Mouse (Mus musculus) CH12.LX (cell line): ENCODE measurements around the gene Tex21. TPM values are rescaled to one million over a fixed set of nuclear protein-coding genes. Genes with fewer than 3 reads are reported as not detected.

Experiments
- DNase-seq: peaks from one replicate; pipeline ENCODE4 v3.0.0-alpha.2; 2013; ENCODE audit errors: extremely low read depth
- H3K27ac ChIP-seq: 2 replicates; pipeline ENCODE4 v1.5.1; 2012; ENCODE audit warnings: low read depth, mild to moderate bottlenecking, control low read depth, moderate library complexity; ENCODE audit not compliant: insufficient read depth
- H3K27me3 ChIP-seq: replicated peaks from 2 replicates; pipeline ENCODE3; 2012; ENCODE audit warnings: inconsistent platforms
- H3K36me3 ChIP-seq, 2 experiments: replicated peaks in 1 of 2; 2 replicates each; pipeline versions ENCODE3 to v1.6.1; 2012; ENCODE audit warnings: inconsistent platforms in 1 of 2, low read length in 1 of 2, mild to moderate bottlenecking in 1 of 2, mixed read lengths in 1 of 2, moderate library complexity in 1 of 2; ENCODE audit not compliant: control insufficient read depth in 1 of 2, insufficient read depth in 1 of 2
- H3K4me1 ChIP-seq, 2 experiments: 2 replicates each; pipeline ENCODE4 v1.6.1; 2012; ENCODE audit warnings: inconsistent platforms in 1 of 2, moderate library complexity in 1 of 2; ENCODE audit not compliant: insufficient read depth in 2 of 2, control insufficient read depth in 1 of 2
- H3K4me2 ChIP-seq: 2 replicates; pipeline ENCODE4 v1.6.1; 2012; ENCODE audit warnings: low read depth, mild to moderate bottlenecking, control low read depth; ENCODE audit not compliant: poor library complexity, insufficient read depth, severe bottlenecking
- H3K4me3 ChIP-seq, 3 experiments: fragments of 150-350 bp in 1 of 3; sonication (generic) in 1 of 3; replicated peaks in 1 of 3; 2 replicates each; pipeline versions ENCODE3 to v1.5.1; 2011 to 2012; ENCODE audit warnings: low read depth in 2 of 3, low read length in 2 of 3, mild to moderate bottlenecking in 2 of 3, moderate library complexity in 2 of 3, control low read depth in 1 of 3, improper control_type of control experiment in 1 of 3, inconsistent platforms in 1 of 3, mixed read lengths in 1 of 3; ENCODE audit not compliant: poor library complexity in 1 of 3
- H3K79me2 ChIP-seq: replicated peaks from 2 replicates; pipeline ENCODE4 v1.6.1; 2012; ENCODE audit warnings: mild to moderate bottlenecking, moderate library complexity; ENCODE audit not compliant: control insufficient read depth, poor library complexity, insufficient read depth, severe bottlenecking; ENCODE audit errors: extremely low read depth
- H3K9ac ChIP-seq: 2 replicates; pipeline ENCODE4 v1.6.1; 2012; ENCODE audit warnings: low read depth, mild to moderate bottlenecking, control low read depth, moderate library complexity; ENCODE audit not compliant: insufficient read depth
- H3K9me3 ChIP-seq: replicated peaks from 2 replicates; pipeline ENCODE3; 2012; ENCODE audit warnings: low read length, inconsistent platforms, mixed read lengths
- BHLHE40 ChIP-seq: IDR thresholded peaks from 2 replicates; pipeline ENCODE4 v1.6.1; 2011; ENCODE audit warnings: mild to moderate bottlenecking, low read depth, low read length, improper control_type of control experiment
- CHD2 ChIP-seq: IDR thresholded peaks from 2 replicates; pipeline ENCODE4 v1.6.1; 2011; ENCODE audit warnings: low read length, improper control_type of control experiment
- CTCF ChIP-seq, 2 experiments: IDR thresholded peaks in 1 of 2; conservative IDR thresholded peaks in 1 of 2; 2 replicates each; pipeline ENCODE4 v1.5.1; 2011 to 2012; ENCODE audit warnings: low read depth in 2 of 2, low read length in 2 of 2, improper control_type of control experiment in 1 of 2, inconsistent platforms in 1 of 2, mild to moderate bottlenecking in 1 of 2, moderate library complexity in 1 of 2
- E2F4 ChIP-seq: IDR thresholded peaks from 2 replicates; pipeline ENCODE4 v1.6.1; 2011; ENCODE audit warnings: low read depth, low read length, improper control_type of control experiment; ENCODE audit not compliant: insufficient replicate concordance
- ELF1 ChIP-seq: IDR thresholded peaks from 2 replicates; pipeline ENCODE4 v1.6.1; 2014; ENCODE audit warnings: low read depth, mild to moderate bottlenecking, inconsistent platforms, low read length, improper control_type of control experiment
- EP300 ChIP-seq: IDR thresholded peaks from 2 replicates; pipeline ENCODE4 v1.6.1; 2011; ENCODE audit warnings: low read length, improper control_type of control experiment
- ETS1 ChIP-seq: conservative IDR thresholded peaks from 2 replicates; pipeline ENCODE4 v1.6.1; 2012; ENCODE audit warnings: low read depth, mild to moderate bottlenecking, inconsistent platforms, low read length, improper control_type of control experiment, moderate library complexity
- GABPA ChIP-seq: IDR thresholded peaks from 2 replicates; pipeline ENCODE4 v1.6.1; 2012; ENCODE audit warnings: low read depth, low read length, improper control_type of control experiment, inconsistent platforms; ENCODE audit not compliant: insufficient replicate concordance
- HCFC1 ChIP-seq: IDR thresholded peaks from 2 replicates; pipeline ENCODE4 v1.6.1; 2012; ENCODE audit warnings: low read depth, mild to moderate bottlenecking, inconsistent platforms, low read length, improper control_type of control experiment
- JUN ChIP-seq: IDR thresholded peaks from 2 replicates; pipeline ENCODE4 v1.6.1; 2011; ENCODE audit warnings: low read depth, mild to moderate bottlenecking, low read length, improper control_type of control experiment, moderate library complexity; ENCODE audit not compliant: insufficient read depth
- JUND ChIP-seq: conservative IDR thresholded peaks from 2 replicates; pipeline ENCODE4 v1.6.1; 2011; ENCODE audit warnings: low read depth, low read length, improper control_type of control experiment
- KAT2A ChIP-seq: IDR thresholded peaks from 2 replicates; pipeline ENCODE4 v1.6.1; 2012; ENCODE audit warnings: low read length, improper control_type of control experiment, inconsistent platforms; ENCODE audit not compliant: insufficient replicate concordance
- MAFK ChIP-seq: IDR thresholded peaks from 2 replicates; pipeline ENCODE4 v1.6.1; 2011; ENCODE audit warnings: low read length, improper control_type of control experiment; ENCODE audit not compliant: insufficient replicate concordance
- MAX ChIP-seq: IDR thresholded peaks from 2 replicates; pipeline ENCODE4 v1.6.1; 2011; ENCODE audit warnings: low read length, improper control_type of control experiment
- MAZ ChIP-seq: IDR thresholded peaks from 2 replicates; pipeline ENCODE4 v1.6.1; 2012; ENCODE audit warnings: low read depth, mild to moderate bottlenecking, inconsistent platforms, low read length, improper control_type of control experiment, moderate library complexity
- MEF2A ChIP-seq: IDR thresholded peaks from 2 replicates; pipeline ENCODE4 v1.6.1; 2014; ENCODE audit warnings: low read depth, mild to moderate bottlenecking, inconsistent platforms, low read length, improper control_type of control experiment, borderline replicate concordance
- MXI1 ChIP-seq: IDR thresholded peaks from 2 replicates; pipeline ENCODE4 v1.6.1; 2011; ENCODE audit warnings: mild to moderate bottlenecking, low read depth, low read length, improper control_type of control experiment
- MYC ChIP-seq: IDR thresholded peaks from 2 replicates; pipeline ENCODE4 v1.6.1; 2011; ENCODE audit warnings: low read depth, mild to moderate bottlenecking, improper control_type of control experiment, low read length
- NELFE ChIP-seq: IDR thresholded peaks from 2 replicates; pipeline ENCODE4 v1.6.1; 2011; ENCODE audit warnings: low read depth, low read length, improper control_type of control experiment
- NRF1 ChIP-seq: IDR thresholded peaks from 2 replicates; pipeline ENCODE4 v1.6.1; 2014; ENCODE audit warnings: low read depth, mild to moderate bottlenecking, inconsistent platforms, low read length, improper control_type of control experiment, moderate library complexity
- POLR2A ChIP-seq: IDR thresholded peaks from 2 replicates; pipeline ENCODE4 v1.6.1; 2011; ENCODE audit warnings: low read depth, mild to moderate bottlenecking, improper control_type of control experiment, low read length
- POLR2AphosphoS2 ChIP-seq: IDR thresholded peaks from 2 replicates; pipeline ENCODE4 v1.6.1; 2011; ENCODE audit warnings: low read depth, low read length, improper control_type of control experiment
- RAD21 ChIP-seq: IDR thresholded peaks from 2 replicates; pipeline ENCODE4 v1.6.1; 2011; ENCODE audit warnings: low read depth, mild to moderate bottlenecking, low read length, improper control_type of control experiment, moderate library complexity
- RCOR1 ChIP-seq: conservative IDR thresholded peaks from 2 replicates; pipeline ENCODE4 v1.6.1; 2012; ENCODE audit warnings: low read depth, mild to moderate bottlenecking, inconsistent platforms, low read length, improper control_type of control experiment
- SMC3 ChIP-seq: IDR thresholded peaks from 2 replicates; pipeline ENCODE4 v1.6.1; 2011; ENCODE audit warnings: low read depth, low read length, improper control_type of control experiment
- TBP ChIP-seq: conservative IDR thresholded peaks from 2 replicates; pipeline ENCODE4 v1.6.1; 2011; ENCODE audit warnings: low read depth, low read length, improper control_type of control experiment
- TCF12 ChIP-seq: IDR thresholded peaks from 2 replicates; pipeline ENCODE4 v1.6.1; 2014; ENCODE audit warnings: low read depth, mild to moderate bottlenecking, inconsistent platforms, low read length, improper control_type of control experiment
- UBTF ChIP-seq: IDR thresholded peaks from 2 replicates; pipeline ENCODE4 v1.6.1; 2012; ENCODE audit warnings: low read depth, mild to moderate bottlenecking, inconsistent platforms, low read length, improper control_type of control experiment, moderate library complexity
- USF1 ChIP-seq: IDR thresholded peaks from 2 replicates; pipeline ENCODE4 v1.6.1; 2014; ENCODE audit warnings: low read depth, mild to moderate bottlenecking, inconsistent platforms, low read length, improper control_type of control experiment
- USF2 ChIP-seq: conservative IDR thresholded peaks from 2 replicates; pipeline ENCODE4 v1.6.1; 2011; ENCODE audit warnings: low read depth, low read length, improper control_type of control experiment
- ZKSCAN1 ChIP-seq: IDR thresholded peaks from 2 replicates; pipeline ENCODE4 v1.6.1; 2012; ENCODE audit warnings: low read depth, inconsistent platforms, low read length, improper control_type of control experiment, borderline replicate concordance
- ZMIZ1 ChIP-seq: IDR thresholded peaks from 2 replicates; pipeline ENCODE4 v1.6.1; 2012; ENCODE audit warnings: low read depth, mild to moderate bottlenecking, inconsistent platforms, low read length, improper control_type of control experiment
- ZNF384 ChIP-seq: IDR thresholded peaks from 2 replicates; pipeline ENCODE4 v1.6.1; 2012; ENCODE audit warnings: low read depth, low read length, improper control_type of control experiment, inconsistent platforms
- dilution Hi-C: fragments of 300-500 bp; cut with MboI; formaldehyde crosslinking; loops from 2 replicates; pipeline ENCODE4 v1.14.3; 2020; ENCODE audit warnings: low sequenced_read_pairs; ENCODE audit not compliant: extremely low pct_unique_long_range_greater_than_20kb, extremely low pct_ligation_motif_present
- in situ Hi-C: fragments of 300-500 bp; cut with MboI; formaldehyde crosslinking; loops from 3 replicates; pipeline ENCODE4 v1.14.3; 2019; ENCODE audit warnings: low sequenced_read_pairs, low pct_ligation_motif_present, low pct_unique_long_range_greater_than_20kb, mixed read lengths
- polyA plus RNA-seq: library from polyadenylated mRNA; unstranded; fragments of >175 nt; gene quantifications from 2 replicates; pipeline ENCODE4 v1.2.1, GENCODE M21; 2012; ENCODE audit warnings: low read depth; ENCODE audit not compliant: insufficient read length
- total RNA-seq, 2 experiments: library from RNA; depleted of rRNA; stranded (reverse); fragments of 300-350 nt in 1 of 2; fragments of >200 nt in 1 of 2; gene quantifications; 2 replicates each; pipeline ENCODE4 v1.2.3; 2012 to 2014

The Tex21 gene
- total and polyA plus RNA-seq, 3 experiments = 0.11 to 0.42 (median 0.29) TPM

DNA sequence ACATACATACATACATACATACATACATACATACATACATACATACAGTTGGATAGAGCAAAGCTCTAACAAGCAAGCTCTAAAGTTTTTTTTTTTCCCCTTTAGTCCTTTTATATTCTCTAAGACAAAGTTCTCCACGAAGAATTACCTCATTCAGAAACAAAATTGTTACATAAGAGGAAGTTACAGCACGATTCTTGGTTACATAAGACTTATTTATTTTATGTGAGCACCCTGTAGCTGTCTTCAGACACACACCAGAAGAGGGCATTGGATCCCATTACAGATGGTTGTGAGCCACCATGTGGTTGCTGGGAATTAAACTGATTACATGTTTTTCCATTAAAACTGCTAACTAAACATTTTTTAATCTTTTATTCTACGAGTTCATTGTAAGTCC, 52.0 kb downstream of the Tex21 start:
- Histone ChIP-seq H3K9me3 (no peaks in the 10 kb centered on the region), H3K9ac (no peak overlapping the region), H3K4me2 (no peak overlapping the region), H3K27me3 (peaks cover 3% of the 10 kb centered on the region), H3K4me1 (peaks cover 0 to 22% of the 10 kb centered on the region in 2 experiments), H3K36me3 (no peaks in the 10 kb centered on the region), H3K27ac (no peak overlapping the region), H3K4me3 (no peak overlapping the region), H3K79me2 (no peaks in the 10 kb centered on the region)
- in situ Hi-C loops (loop anchor here (25.0 kb wide), 1 partner anchor 407 kb away; no protein-coding TSS in a partner anchor), dilution Hi-C loops (no loop called here)
- TF ChIP-seq ETS1 (no peak), RCOR1 (no peak), CTCF (conservative IDR thresholded peaks at IDR 0.05 in 1 of 2, IDR thresholded peaks at IDR 0.05 in 1 of 2; ENCODE audit: low read depth in 2 of 2, low read length in 2 of 2) (no peak), USF2 (no peak), JUND (no peak), ZNF384 (no peak), HCFC1 (no peak), TBP (no peak), MAFK (no peak)
- no peak for DNase-seq

DNA sequence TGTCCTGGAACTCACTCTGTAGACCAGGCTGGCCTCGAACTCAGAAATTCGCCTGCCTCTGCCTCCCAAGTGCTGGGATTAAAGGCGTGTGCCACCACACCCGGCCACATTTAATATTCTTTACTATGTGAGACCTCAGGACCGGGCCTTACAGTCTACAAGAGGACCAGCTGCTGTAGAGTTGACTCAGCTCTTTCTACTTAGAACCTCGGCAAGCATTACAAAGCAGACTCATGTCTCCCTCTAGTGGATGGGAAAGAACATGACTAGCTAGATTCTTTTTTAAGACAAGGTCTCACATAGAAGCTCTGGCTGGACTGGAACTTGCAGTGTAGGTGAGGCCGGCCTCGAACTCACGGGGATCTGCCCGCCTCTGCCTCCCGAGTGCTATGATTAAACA, 55.6 kb downstream of the Tex21 start:
- Histone ChIP-seq H3K27me3 (peaks cover 3% of the 10 kb centered on the region), H3K4me2 (peak overlapping the region; percentile 33; the same call in 1 of the 2 replicates), H3K36me3 (no peaks in the 10 kb centered on the region), H3K79me2 (no peaks in the 10 kb centered on the region), H3K9ac (no peak overlapping the region), H3K9me3 (no peaks in the 10 kb centered on the region), H3K4me1 (peaks cover 0 to 13% of the 10 kb centered on the region in 2 experiments), H3K4me3 (no peak overlapping the region), H3K27ac (no peak overlapping the region)
- in situ Hi-C loops (loop anchor here (25.0 kb wide), 1 partner anchor 404 kb away; no protein-coding TSS in a partner anchor), dilution Hi-C loops (no loop called here)
- peak; percentile 84 for DNase-seq
- TF ChIP-seq ZNF384 (peak; percentile 18; the same call in 1 of the 2 replicates), MXI1 (no peak), ETS1 (no peak), EP300 (no peak), ZKSCAN1 (no peak), NELFE (no peak), POLR2A (no peak), TBP (no peak), KAT2A (no peak), TCF12 (no peak), ELF1 (0 out of 2 replicates have a peak, but pooled peaks have one; percentile 7), ZMIZ1 (no peak), USF2 (no peak), SMC3 (peak; percentile 69), CHD2 (no peak), MAZ (no peak), E2F4 (no peak), NRF1 (no peak), USF1 (no peak), MAX (no peak), UBTF (no peak), POLR2AphosphoS2 (no peak), GABPA (no peak), BHLHE40 (no peak), MYC (peak; percentile 55; the same call in 1 of the 2 replicates), MEF2A (0 out of 2 replicates have a peak, but pooled peaks have one; percentile 33), JUN (no peak), RAD21 (peak; percentile 86)
